Mouse (Mus musculus): ENCODE measurements around the gene Akap6. TPM values are rescaled to one million over a fixed set of nuclear protein-coding genes. Genes with fewer than 3 reads are reported as not detected.
A peak's percentile ranks its signal among the peaks of the same experiment; 100 is the strongest.

Gene Akap6
- total RNA-seq, 2 experiments from 2014 or later: 174 to 175 TPM

- intact Hi-C loops (cut with DNase I): no loop called here
- DNase-seq (ENCODE audit: low spot score in 2 of 2): no peak
These were observed 240.3 kb downstream of the Akap6 start for GRCm38 (mm10) chr12:52939324-52939946.

GRCm38 (mm10) chr12:52941941-52942340 lies 242.8 kb downstream of the Akap6 start:
- intact Hi-C loops (cut with DNase I): no loop called here
- no peak for DNase-seq (ENCODE audit: low spot score in 2 of 2)

GRCm38 (mm10) chr12:52944274-52944673 lies 245.1 kb downstream of the Akap6 start:
- no peak for DNase-seq (ENCODE audit: low spot score in 2 of 2)
- intact Hi-C loops (cut with DNase I): no loop called here

- intact Hi-C loops (cut with DNase I): no loop called here
- no peak for DNase-seq (ENCODE audit: low spot score in 2 of 2)
These were observed 245.8 kb downstream of the Akap6 start for GRCm38 (mm10) chr12:52944949-52945348.

- intact Hi-C loops (cut with DNase I): no loop called here
- no peak for DNase-seq (ENCODE audit: low spot score in 2 of 2)
These were observed 251.5 kb downstream of the Akap6 start for GRCm38 (mm10) chr12:52950660-52951059.

GRCm38 (mm10) chr12:52957587-52957986 lies 258.4 kb downstream of the Akap6 start:
- intact Hi-C loops (cut with DNase I): no loop called here
- DNase-seq (ENCODE audit: low spot score in 2 of 2): no peak

- intact Hi-C loops (cut with DNase I): no loop called here
- no peak for DNase-seq (ENCODE audit: low spot score in 2 of 2)
These were observed 258.8 kb downstream of the Akap6 start for GRCm38 (mm10) chr12:52957994-52958393.

GRCm38 (mm10) chr12:52991745-52992144 lies 292.6 kb downstream of the Akap6 start:
- intact Hi-C loops (cut with DNase I): loop anchor here (2.0 kb wide), 1 partner anchor 49 kb away; no protein-coding TSS in a partner anchor
- peak in 1 of 2 experiments; percentile 7 for DNase-seq (ENCODE audit: low spot score in 2 of 2)

- DNase-seq (ENCODE audit: low spot score in 2 of 2): no peak
- intact Hi-C loops (cut with DNase I): no loop called here
These were observed 313.2 kb downstream of the Akap6 start for GRCm38 (mm10) chr12:53012336-53012735.

- intact Hi-C loops (cut with DNase I): no loop called here
- no peak for DNase-seq (ENCODE audit: low spot score in 2 of 2)
These were observed 315.4 kb downstream of the Akap6 start for GRCm38 (mm10) chr12:53014539-53014938.

GRCm38 (mm10) chr12:53024575-53025246 lies 325.5 kb downstream of the Akap6 start:
- intact Hi-C loops (cut with DNase I): no loop called here

GRCm38 (mm10) chr12:53027308-53027707 lies 328.1 kb downstream of the Akap6 start:
- DNase-seq (ENCODE audit: low spot score in 2 of 2): no peak
- intact Hi-C loops (cut with DNase I): no loop called here

More at GRCm38 (mm10) chr12:53024575-53025246, 325.5 kb downstream of the Akap6 start:
- DNase-seq (ENCODE audit: low spot score in 2 of 2): no peak

GRCm38 (mm10) chr12:53028926-53029325 lies 329.7 kb downstream of the Akap6 start:
- intact Hi-C loops (cut with DNase I): no loop called here
- DNase-seq (ENCODE audit: low spot score in 2 of 2): peak; percentile 34 to 60

- no peak for DNase-seq (ENCODE audit: low spot score in 2 of 2)
- intact Hi-C loops (cut with DNase I): loop anchor here (10.0 kb wide), 1 partner anchor 115 kb away; no protein-coding TSS in a partner anchor
These were observed 330.7 kb downstream of the Akap6 start for GRCm38 (mm10) chr12:53029910-53030309.

- intact Hi-C loops (cut with DNase I): loop anchor here (10.0 kb wide), 1 partner anchor 112 kb away; no protein-coding TSS in a partner anchor
These were observed 333.6 kb downstream of the Akap6 start for GRCm38 (mm10) chr12:53032762-53033161.

GRCm38 (mm10) chr12:53033404-53033913 lies 334.3 kb downstream of the Akap6 start:
- peak; percentile 76 to 80 for DNase-seq (ENCODE audit: low spot score in 2 of 2)
- intact Hi-C loops (cut with DNase I): loop anchor here (10.0 kb wide), 1 partner anchor 111 kb away; no protein-coding TSS in a partner anchor

More at GRCm38 (mm10) chr12:53032762-53033161, 333.6 kb downstream of the Akap6 start:
- no peak for DNase-seq (ENCODE audit: low spot score in 2 of 2)

- intact Hi-C loops (cut with DNase I): loop anchor here (2.0 to 10.0 kb wide), 4 partner anchors 48 to 1024 kb away; partner anchors contain the start of gene Npas3
- DNase-seq (ENCODE audit: low spot score in 2 of 2): no peak
These were observed 341.5 kb downstream of the Akap6 start for GRCm38 (mm10) chr12:53040634-53041033.

GRCm38 (mm10) chr12:53042739-53043138 lies 343.6 kb downstream of the Akap6 start:
- intact Hi-C loops (cut with DNase I): loop anchor here (5.0 to 10.0 kb wide), 3 partner anchors 80 to 1022 kb away; partner anchors contain the start of gene Npas3
- DNase-seq (ENCODE audit: low spot score in 2 of 2): no peak

GRCm38 (mm10) chr12:53057606-53058005 lies 358.4 kb downstream of the Akap6 start:
- no peak for DNase-seq (ENCODE audit: low spot score in 2 of 2)
- intact Hi-C loops (cut with DNase I): no loop called here

GRCm38 (mm10) chr12:53060903-53061302 lies 361.7 kb downstream of the Akap6 start:
- intact Hi-C loops (cut with DNase I): loop anchor here (10.0 kb wide), 1 partner anchor 194 kb away; no protein-coding TSS in a partner anchor
- no peak for DNase-seq (ENCODE audit: low spot score in 2 of 2)

Data from left cerebral cortex, postnatal 36 days (tissue).